Mouse (Mus musculus) intestine, postnatal 0 days (tissue): ENCODE data around the gene Asprv1. TPM values are rescaled to one million over a fixed set of nuclear protein-coding genes. Genes with fewer than 3 reads are reported as not detected.

ENCODE experiments used
- ATAC-seq: fragments of 200-750 bp; cut with Nextera tagmentation; 2 replicates; pipeline ENCODE4 v1.8.0; 2017; ENCODE audit warnings: mild to moderate bottlenecking, moderate TSS enrichment, moderate library complexity
- H3K27ac ChIP-seq: fragments of 300-500 bp; sonication (generic); 2 replicates; pipeline ENCODE4 v1.5.1; 2014; ENCODE audit warnings: mild to moderate bottlenecking, low read depth, low read length, moderate library complexity
- H3K27me3 ChIP-seq: fragments of 300-500 bp; sonication (generic); replicated peaks from 2 replicates; pipeline ENCODE4 v1.6.1; 2014; ENCODE audit warnings: low read length, mixed read lengths; ENCODE audit not compliant: control insufficient read depth, insufficient read depth
- H3K36me3 ChIP-seq: fragments of 300-500 bp; sonication (generic); 2 replicates; pipeline ENCODE4 v1.6.1; 2014; ENCODE audit warnings: mild to moderate bottlenecking, moderate library complexity; ENCODE audit not compliant: control insufficient read depth, insufficient read depth
- H3K4me1 ChIP-seq: fragments of 300-500 bp; sonication (generic); replicated peaks from 2 replicates; pipeline ENCODE4 v1.6.1; 2014; ENCODE audit warnings: antibody characterized with exemption, low read length, mixed read lengths; ENCODE audit not compliant: control insufficient read depth, insufficient read depth
- H3K4me2 ChIP-seq: fragments of 300-500 bp; sonication (generic); replicated peaks from 2 replicates; pipeline ENCODE4 v1.6.1; 2014; ENCODE audit warnings: low read depth, mild to moderate bottlenecking, moderate library complexity
- H3K4me3 ChIP-seq: fragments of 300-500 bp; sonication (generic); 2 replicates; pipeline ENCODE4 v1.5.1; 2014; ENCODE audit warnings: low read depth, low read length
- H3K9ac ChIP-seq: fragments of 300-500 bp; sonication (generic); 2 replicates; pipeline ENCODE4 v1.6.1; 2014; ENCODE audit warnings: mild to moderate bottlenecking, low read depth, low read length
- H3K9me3 ChIP-seq: fragments of 300-500 bp; sonication (generic); 2 replicates; pipeline ENCODE4 v1.6.1; 2016; ENCODE audit warnings: mixed run types; ENCODE audit not compliant: control insufficient read depth
- CTCF ChIP-seq: sonication (generic); IDR thresholded peaks from 2 replicates; pipeline ENCODE4 v1.5.1; 2016; ENCODE audit warnings: low read depth, mild to moderate bottlenecking, control low read depth, antibody characterized with exemption, moderate library complexity
- WGBS: fragments of 180-500 bp; shearing (Covaris S2); extraction: QIAGEN DNeasy Blood & Tissue Kit; methylation state at CpG from one replicate; pipeline ENCODE4 v1.1.7; 2014; 5-methylcytosine and 5-hydroxymethylcytosine counted together
- polyA plus RNA-seq: library from polyadenylated mRNA; unstranded; fragments of >200 nt; fragmentation: Nextera tagmentation; extraction: Ambion mirVana; gene quantifications from 2 replicates; pipeline ENCODE4 v1.2.1, GENCODE M21; 2015

The Asprv1 gene
- polyA plus RNA-seq, 1 experiment from 2014 or later: 1.3 TPM

DNA sequence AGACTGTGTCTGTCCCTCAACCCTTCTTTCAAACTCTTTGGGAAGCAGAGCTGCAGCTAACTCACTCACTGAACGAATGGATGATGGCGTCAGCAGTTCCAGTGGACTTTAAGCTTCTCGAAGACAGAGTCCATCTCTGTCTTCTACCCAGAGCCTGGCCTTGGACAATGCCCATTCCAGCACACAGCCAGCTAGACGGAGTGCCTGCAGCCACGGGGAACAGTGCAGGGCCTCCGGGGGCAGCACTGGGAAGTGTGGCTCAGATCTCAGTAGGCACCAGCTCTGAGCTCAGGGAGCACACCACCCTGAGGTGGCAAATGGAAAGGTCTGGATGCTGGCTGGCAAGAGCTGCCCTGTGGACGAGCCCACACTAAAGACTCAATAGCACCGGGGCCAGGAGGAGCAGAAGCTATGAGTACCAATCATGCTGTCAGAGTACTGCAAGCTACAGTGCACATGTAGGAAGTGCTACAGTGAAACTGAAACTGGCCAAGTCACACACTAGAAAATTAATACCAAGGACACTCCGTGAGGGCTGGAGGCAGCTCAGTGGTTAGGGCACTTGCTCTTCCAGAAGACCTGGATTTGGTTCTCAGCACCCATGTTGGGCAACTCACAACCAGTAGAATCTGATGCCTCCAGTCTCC is 26.4 kb downstream of the Asprv1 start:
- Histone ChIP-seq H3K27ac (peak overlapping the region; percentile 57), H3K4me3 (no peak overlapping the region), H3K4me2 (0 out of 2 replicates have a peak overlapping the region, but pooled peaks have one; percentile 24), H3K9ac (no peak overlapping the region), H3K9me3 (no peaks in the 10 kb centered on the region), H3K4me1 (0 out of 2 replicates have a peak, but pooled peaks cover 7% of the 10 kb centered on the region), H3K36me3 (peaks cover 66% of the 10 kb centered on the region), H3K27me3 (no peaks in the 10 kb centered on the region)
- peak; percentile 71 for TF ChIP-seq CTCF
- WGBS: 52% methylated on average over 9 of the region's 9 CpGs
- ATAC-seq: peak; percentile 92

GRCm38 (mm10) chr6:86658501-86658900 is 30.5 kb downstream of the Asprv1 start:
- Histone ChIP-seq H3K4me1 (0 out of 2 replicates have a peak, but pooled peaks cover 7% of the 10 kb centered on the region), H3K27ac (no peak overlapping the region), H3K9ac (no peak overlapping the region), H3K4me2 (no peak overlapping the region), H3K27me3 (no peaks in the 10 kb centered on the region), H3K36me3 (peaks cover 61% of the 10 kb centered on the region), H3K4me3 (no peak overlapping the region), H3K9me3 (no peaks in the 10 kb centered on the region)
- no peak for TF ChIP-seq CTCF
- no peak for ATAC-seq
- WGBS: 81% methylated on average over 3 of the region's 3 CpGs

DNA sequence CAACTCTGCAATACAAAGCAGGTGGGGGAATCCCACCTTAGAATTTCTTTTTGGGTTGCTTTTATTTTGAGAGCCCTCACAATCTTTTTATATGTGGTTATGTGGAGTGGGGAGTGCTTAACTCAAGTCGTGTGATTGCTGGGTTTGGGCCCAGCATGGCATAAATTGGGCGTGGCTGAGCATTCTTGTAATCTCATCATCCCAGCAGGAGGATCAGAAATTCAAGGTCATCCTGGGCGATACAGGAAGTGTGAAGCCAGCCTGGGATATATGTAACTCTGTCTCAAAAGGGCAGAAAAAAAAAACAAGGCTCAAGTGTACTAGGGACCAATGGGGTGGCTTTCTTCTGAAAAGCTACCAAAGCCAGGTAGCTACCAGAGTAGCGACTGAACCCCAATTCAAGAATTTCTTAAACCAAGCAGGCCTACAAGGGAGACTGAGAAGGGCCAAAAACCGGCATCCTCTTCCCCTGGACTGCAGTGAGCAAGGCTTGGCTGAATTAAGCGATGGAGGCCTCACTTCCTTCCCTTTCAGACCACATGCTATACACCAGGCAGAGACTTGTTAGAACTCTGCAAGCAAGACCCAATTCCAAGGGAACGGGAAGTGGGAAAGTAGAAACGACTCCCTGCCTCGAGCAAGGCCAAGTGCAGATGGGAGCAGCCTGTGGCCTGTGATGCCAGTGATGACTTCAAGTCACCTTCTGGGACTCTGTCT is 32.4 kb downstream of the Asprv1 start:
- 70% methylated on average over 9 of the region's 9 CpGs for WGBS
- Histone ChIP-seq H3K4me1 (0 out of 2 replicates have a peak, but pooled peaks cover 2% of the 10 kb centered on the region), H3K9ac (no peak overlapping the region), H3K36me3 (peaks cover 68% of the 10 kb centered on the region), H3K4me2 (no peak overlapping the region), H3K9me3 (no peaks in the 10 kb centered on the region), H3K27ac (peak overlapping the region; percentile 35; the same call in 1 of the 2 replicates), H3K4me3 (no peak overlapping the region), H3K27me3 (no peaks in the 10 kb centered on the region)
- ATAC-seq: no peak
- no peak for TF ChIP-seq CTCF

DNA sequence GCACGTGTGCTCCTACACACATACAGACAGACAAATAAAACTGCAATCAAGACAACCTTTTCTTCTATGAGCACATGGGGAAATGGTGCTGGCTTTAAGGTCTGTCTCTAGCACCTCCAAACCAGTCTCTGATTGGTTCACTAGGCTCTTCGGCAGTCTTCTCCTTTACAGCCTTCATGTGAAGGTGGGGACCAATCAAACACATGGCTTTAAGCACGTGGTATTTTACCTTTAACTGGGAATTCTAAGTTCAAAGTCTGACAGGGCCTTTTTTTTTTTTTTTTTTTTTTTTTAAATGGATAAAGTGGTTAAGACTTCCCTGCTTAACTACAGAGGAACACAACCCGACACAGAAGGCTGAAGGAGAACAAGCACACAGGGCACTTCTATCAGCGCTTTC is 37.1 kb downstream of the Asprv1 start:
- H3K4me1 ChIP-seq: no peaks in the 10 kb centered on the region
- H3K4me3 ChIP-seq: no peak overlapping the region; the same call in 1 of the 2 replicates
- H3K9ac ChIP-seq: no peak overlapping the region
- H3K4me2 ChIP-seq: peak overlapping the region; percentile 82; the same call in 1 of the 2 replicates
- no peak for TF ChIP-seq CTCF
- H3K9me3 ChIP-seq: no peaks in the 10 kb centered on the region
- 49% methylated on average over 5 of the region's 5 CpGs for WGBS
- ATAC-seq: no peak
- H3K36me3 ChIP-seq: peaks cover 47% of the 10 kb centered on the region
- H3K27ac ChIP-seq: no peak overlapping the region
- H3K27me3 ChIP-seq: no peaks in the 10 kb centered on the region

DNA sequence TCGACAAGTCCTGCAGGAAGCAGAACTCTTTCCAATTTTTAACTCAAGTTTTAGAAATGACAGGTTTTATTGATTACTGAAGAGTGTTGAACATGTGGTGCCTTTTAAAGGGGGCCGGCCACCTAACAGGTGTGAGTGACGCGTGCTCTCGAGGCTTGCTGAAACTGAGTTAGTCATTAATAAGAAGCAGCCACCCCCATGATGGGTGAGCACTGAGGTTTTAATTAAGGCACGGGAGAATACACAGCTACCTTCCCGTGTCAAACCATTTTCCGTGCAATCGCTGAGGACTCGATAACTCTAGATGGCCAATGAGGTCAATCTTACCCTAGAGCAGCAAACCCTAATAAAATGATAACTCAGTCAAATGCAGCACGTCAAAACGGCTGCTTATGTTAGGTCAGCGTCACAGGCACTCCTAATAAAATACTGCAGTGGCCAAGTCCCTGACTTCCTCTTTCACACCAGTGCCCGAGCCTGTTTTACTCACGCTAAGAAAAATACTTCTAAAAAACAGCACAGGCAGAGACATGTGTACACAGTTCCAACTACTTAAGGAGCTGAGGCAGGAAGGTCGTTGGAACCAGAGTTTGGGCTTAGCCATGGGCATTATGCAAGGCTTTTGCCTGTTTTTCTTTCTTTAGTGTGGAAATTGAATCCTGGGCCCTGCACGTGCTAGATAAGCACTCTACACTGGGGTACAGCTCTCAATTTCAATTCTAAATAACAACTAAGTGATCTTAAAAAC is 37.8 kb downstream of the Asprv1 start:
- peak overlapping the region; percentile 82 for H3K4me2 ChIP-seq
- H3K27me3 ChIP-seq: no peaks in the 10 kb centered on the region
- no peak overlapping the region; the same call in 1 of the 2 replicates for H3K4me3 ChIP-seq
- H3K4me1 ChIP-seq: no peaks in the 10 kb centered on the region
- no peak for TF ChIP-seq CTCF
- ATAC-seq: no peak
- no peak overlapping the region for H3K9ac ChIP-seq
- H3K9me3 ChIP-seq: no peaks in the 10 kb centered on the region
- peak overlapping the region; percentile 29; the same call in 1 of the 2 replicates for H3K27ac ChIP-seq
- H3K36me3 ChIP-seq: peaks cover 43% of the 10 kb centered on the region
- WGBS: 49% methylated on average over 17 of the region's 17 CpGs

GRCm38 (mm10) chr6:86667061-86667460 is 39.1 kb downstream of the Asprv1 start:
- peak overlapping the region; percentile 82 for H3K4me2 ChIP-seq
- no peak overlapping the region for H3K9ac ChIP-seq
- no peaks in the 10 kb centered on the region for H3K9me3 ChIP-seq
- ATAC-seq: no peak
- H3K4me1 ChIP-seq: no peaks in the 10 kb centered on the region
- TF ChIP-seq CTCF: no peak
- peaks cover 37% of the 10 kb centered on the region for H3K36me3 ChIP-seq
- no peak overlapping the region for H3K27ac ChIP-seq
- WGBS: 86% methylated on average over 10 of the region's 10 CpGs
- H3K4me3 ChIP-seq: peak overlapping the region; percentile 96; the same call in 1 of the 2 replicates
- no peaks in the 10 kb centered on the region for H3K27me3 ChIP-seq
